Mouse (Mus musculus): Measurements from ENCODE around the gene Zfp609. TPM values are rescaled to one million over a fixed set of nuclear protein-coding genes. Genes with fewer than 3 reads are reported as not detected.

Gene Zfp609
- polyA plus RNA-seq, 1 experiment from 2014 or later = 8.0 TPM

DNA sequence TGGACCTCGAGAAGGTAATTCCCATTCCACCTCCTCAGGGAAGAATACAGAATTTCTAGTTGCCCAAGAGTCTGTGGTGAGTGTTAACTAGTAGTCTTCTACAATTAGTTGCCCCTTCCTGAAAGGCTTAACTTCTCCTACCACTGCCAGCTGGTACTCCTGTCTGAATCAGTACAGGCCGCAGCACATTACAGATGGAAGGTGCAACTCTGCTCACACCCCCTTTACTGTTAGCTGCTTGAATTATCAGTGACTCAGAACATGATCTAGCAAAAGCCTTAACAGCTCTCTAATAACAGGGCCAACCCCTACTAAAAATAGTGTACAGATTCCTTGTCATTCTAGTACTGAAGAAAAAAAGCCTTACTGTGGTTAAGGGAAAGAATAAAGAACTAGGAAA, 31.7 kb downstream of the Zfp609 start:
- no peak overlapping the region for H3K9ac ChIP-seq
- no peaks in the 10 kb centered on the region for H3K27me3 ChIP-seq (ENCODE audit: control insufficient read depth, insufficient read depth, low read length)
- H3K4me3 ChIP-seq (replicated peaks; ENCODE audit: low read length) = no peak overlapping the region
- peaks cover 13% of the 10 kb centered on the region for H3K36me3 ChIP-seq (replicated peaks; ENCODE audit: control insufficient read depth, insufficient read depth)
- 90% methylated on average over 2 of the region's 2 CpGs for WGBS
- DNase-seq (ENCODE audit: low spot score) (no peak), ATAC-seq (ENCODE audit: low FRiP score) (no peak)
- no peak overlapping the region for H3K27ac ChIP-seq
- no peaks in the 10 kb centered on the region for H3K9me3 ChIP-seq (ENCODE audit: control insufficient read depth, low read length)
- H3K4me1 ChIP-seq (replicated peaks; ENCODE audit: control insufficient read depth, insufficient read depth, low read length) = peaks cover 49% of the 10 kb centered on the region
- no peak overlapping the region for H3K4me2 ChIP-seq (replicated peaks)

DNA sequence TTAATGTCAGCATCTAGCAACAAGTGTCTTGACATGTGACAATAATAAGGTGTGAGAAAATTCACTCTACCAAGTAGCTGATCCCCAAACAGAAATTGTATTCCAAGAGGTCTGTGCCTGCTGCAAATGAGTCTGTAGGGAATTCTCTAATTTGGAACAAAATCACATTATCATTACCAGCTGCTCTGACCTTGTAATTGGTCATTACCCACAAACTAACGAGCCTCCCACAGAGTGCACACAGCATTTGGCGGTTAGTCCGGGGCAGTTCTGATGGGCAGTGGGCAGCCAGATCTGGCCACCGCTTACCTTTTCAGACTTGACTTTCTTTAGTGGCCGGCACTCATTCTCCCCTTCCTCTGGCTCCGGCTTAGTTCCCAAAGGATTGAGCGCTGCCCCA, 33.1 kb downstream of the Zfp609 start:
- no peak for DNase-seq (ENCODE audit: low spot score)
- H3K4me1 ChIP-seq (replicated peaks; ENCODE audit: control insufficient read depth, insufficient read depth, low read length) = peaks cover 57% of the 10 kb centered on the region
- no peak overlapping the region for H3K4me3 ChIP-seq (replicated peaks; ENCODE audit: low read length)
- H3K27me3 ChIP-seq (ENCODE audit: control insufficient read depth, insufficient read depth, low read length) = no peaks in the 10 kb centered on the region
- H3K36me3 ChIP-seq (replicated peaks; ENCODE audit: control insufficient read depth, insufficient read depth) = peaks cover 13% of the 10 kb centered on the region
- no peaks in the 10 kb centered on the region for H3K9me3 ChIP-seq (ENCODE audit: control insufficient read depth, low read length)
- no peak overlapping the region for H3K27ac ChIP-seq
- no peak overlapping the region for H3K4me2 ChIP-seq (replicated peaks)
- WGBS = 66% methylated on average over 7 of the region's 7 CpGs
- H3K9ac ChIP-seq = no peak overlapping the region
- no peak for ATAC-seq (ENCODE audit: low FRiP score)

DNA sequence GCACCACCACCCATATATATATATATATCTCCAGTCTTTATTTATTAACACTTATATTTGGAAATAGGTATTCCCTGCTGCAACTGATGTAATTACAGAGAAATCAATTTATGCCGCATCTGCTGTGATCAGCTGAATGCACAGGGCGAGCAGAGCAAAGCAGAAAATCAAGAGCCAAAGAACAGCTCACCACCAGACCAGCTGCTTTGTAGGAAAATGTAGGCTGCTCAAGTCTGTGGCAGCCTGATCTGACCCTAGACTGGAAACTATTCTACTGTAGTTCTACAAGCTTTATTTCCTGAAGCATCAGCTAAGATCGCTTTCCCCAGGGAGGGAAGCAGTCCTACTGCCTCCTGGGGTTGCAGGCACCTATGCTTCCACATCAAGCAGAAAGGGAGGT, 33.9 kb downstream of the Zfp609 start:
- H3K27ac ChIP-seq = peak overlapping the region; percentile 73
- H3K9me3 ChIP-seq (ENCODE audit: control insufficient read depth, low read length) = no peaks in the 10 kb centered on the region
- H3K4me2 ChIP-seq (replicated peaks) = no peak overlapping the region
- WGBS = 64% methylated on average over 3 of the region's 3 CpGs
- no peak overlapping the region for H3K4me3 ChIP-seq (replicated peaks; ENCODE audit: low read length)
- no peaks in the 10 kb centered on the region for H3K27me3 ChIP-seq (ENCODE audit: control insufficient read depth, insufficient read depth, low read length)
- H3K9ac ChIP-seq = no peak overlapping the region
- no peak for ATAC-seq (ENCODE audit: low FRiP score)
- H3K36me3 ChIP-seq (replicated peaks; ENCODE audit: control insufficient read depth, insufficient read depth) = peaks cover 13% of the 10 kb centered on the region
- H3K4me1 ChIP-seq (replicated peaks; ENCODE audit: control insufficient read depth, insufficient read depth, low read length) = peaks cover 58% of the 10 kb centered on the region
- no peak for DNase-seq (ENCODE audit: low spot score)

DNA sequence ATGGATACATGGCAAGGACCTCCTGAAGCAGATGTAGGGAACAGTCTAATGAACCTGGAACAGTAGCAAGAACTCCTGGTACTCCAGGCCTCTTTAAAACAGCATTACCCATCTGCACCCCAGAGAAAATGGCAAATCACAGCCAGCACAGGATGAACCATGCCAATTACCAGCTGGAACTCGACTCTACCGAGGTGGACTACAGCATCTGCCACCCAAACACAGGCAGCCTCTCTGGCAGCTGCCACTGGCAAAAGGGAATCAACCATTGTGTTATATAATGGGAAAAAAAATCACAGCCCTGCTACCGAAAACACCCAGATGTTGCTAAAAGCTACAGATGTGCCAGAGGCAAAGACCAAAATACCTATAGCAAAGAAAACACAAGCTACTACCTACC, 34.3 kb downstream of the Zfp609 start:
- no peak overlapping the region for H3K9ac ChIP-seq
- no peaks in the 10 kb centered on the region for H3K27me3 ChIP-seq (ENCODE audit: control insufficient read depth, insufficient read depth, low read length)
- no peak for ATAC-seq (ENCODE audit: low FRiP score)
- H3K4me2 ChIP-seq (replicated peaks) = no peak overlapping the region
- WGBS = 46% methylated on average over 3 of the region's 3 CpGs
- H3K36me3 ChIP-seq (replicated peaks; ENCODE audit: control insufficient read depth, insufficient read depth) = peaks cover 13% of the 10 kb centered on the region
- no peak overlapping the region for H3K4me3 ChIP-seq (replicated peaks; ENCODE audit: low read length)
- H3K27ac ChIP-seq = peak overlapping the region; percentile 73
- DNase-seq (ENCODE audit: low spot score) = no peak
- peaks cover 63% of the 10 kb centered on the region for H3K4me1 ChIP-seq (replicated peaks; ENCODE audit: control insufficient read depth, insufficient read depth, low read length)
- no peaks in the 10 kb centered on the region for H3K9me3 ChIP-seq (ENCODE audit: control insufficient read depth, low read length)

DNA sequence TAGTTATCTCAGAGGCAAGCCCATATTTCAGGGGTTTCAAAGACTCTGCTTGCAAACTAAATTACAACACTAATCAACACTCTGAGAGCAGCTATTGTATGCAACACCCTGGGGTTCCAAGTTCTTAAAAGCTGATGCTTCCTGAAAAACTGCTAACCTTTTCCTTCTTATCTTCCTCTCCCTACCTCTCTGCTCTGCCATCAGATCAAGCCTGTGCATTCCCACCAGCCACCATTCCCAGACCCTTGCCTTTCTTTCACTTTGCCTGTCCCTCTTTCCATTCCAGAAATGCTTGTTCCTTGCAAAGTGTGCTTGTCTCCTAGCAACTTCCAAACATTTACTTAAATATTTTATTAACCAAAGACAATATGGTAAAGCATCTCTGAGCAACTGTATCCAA, 35.5 kb downstream of the Zfp609 start:
- DNase-seq (ENCODE audit: low spot score) = no peak
- Histone ChIP-seq H3K9me3 (ENCODE audit: control insufficient read depth, low read length) (no peaks in the 10 kb centered on the region), H3K27ac (no peak overlapping the region), H3K4me3 (replicated peaks; ENCODE audit: low read length) (no peak overlapping the region), H3K27me3 (ENCODE audit: control insufficient read depth, insufficient read depth, low read length) (no peaks in the 10 kb centered on the region), H3K9ac (no peak overlapping the region), H3K36me3 (replicated peaks; ENCODE audit: control insufficient read depth, insufficient read depth) (peaks cover 13% of the 10 kb centered on the region), H3K4me1 (replicated peaks; ENCODE audit: control insufficient read depth, insufficient read depth, low read length) (peaks cover 75% of the 10 kb centered on the region), H3K4me2 (replicated peaks) (no peak overlapping the region)
- ATAC-seq (ENCODE audit: low FRiP score) = no peak

DNA sequence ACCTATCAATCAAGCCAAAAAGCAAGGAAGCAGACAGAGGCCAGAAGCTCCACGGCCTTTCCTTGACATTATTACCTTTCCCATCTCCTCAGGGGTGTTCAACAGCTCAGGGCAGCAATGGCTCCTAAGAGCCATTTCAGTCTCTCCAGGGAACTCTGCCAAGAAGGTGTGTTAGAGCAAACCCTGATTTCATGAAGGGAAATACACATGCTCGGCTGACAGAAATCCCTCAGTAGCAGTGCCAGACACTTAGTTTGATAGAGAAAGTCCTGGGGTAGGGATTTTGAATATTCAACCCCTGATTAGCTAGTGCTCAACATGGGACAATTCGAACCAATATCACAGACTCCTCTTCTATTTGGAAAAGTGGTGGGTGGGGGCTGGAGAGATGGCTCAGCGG, 36.3 kb downstream of the Zfp609 start:
- Histone ChIP-seq H3K27ac (peak overlapping the region; percentile 21; the same call in 1 of the 2 replicates), H3K27me3 (ENCODE audit: control insufficient read depth, insufficient read depth, low read length) (no peaks in the 10 kb centered on the region), H3K9ac (no peak overlapping the region), H3K4me2 (replicated peaks) (no peak overlapping the region), H3K4me1 (replicated peaks; ENCODE audit: control insufficient read depth, insufficient read depth, low read length) (peaks cover 81% of the 10 kb centered on the region), H3K9me3 (ENCODE audit: control insufficient read depth, low read length) (no peaks in the 10 kb centered on the region), H3K4me3 (replicated peaks; ENCODE audit: low read length) (no peak overlapping the region), H3K36me3 (replicated peaks; ENCODE audit: control insufficient read depth, insufficient read depth) (peaks cover 13% of the 10 kb centered on the region)
- 78% methylated on average over 4 of the region's 4 CpGs for WGBS
- DNase-seq (ENCODE audit: low spot score) = no peak
- no peak for ATAC-seq (ENCODE audit: low FRiP score)

DNA sequence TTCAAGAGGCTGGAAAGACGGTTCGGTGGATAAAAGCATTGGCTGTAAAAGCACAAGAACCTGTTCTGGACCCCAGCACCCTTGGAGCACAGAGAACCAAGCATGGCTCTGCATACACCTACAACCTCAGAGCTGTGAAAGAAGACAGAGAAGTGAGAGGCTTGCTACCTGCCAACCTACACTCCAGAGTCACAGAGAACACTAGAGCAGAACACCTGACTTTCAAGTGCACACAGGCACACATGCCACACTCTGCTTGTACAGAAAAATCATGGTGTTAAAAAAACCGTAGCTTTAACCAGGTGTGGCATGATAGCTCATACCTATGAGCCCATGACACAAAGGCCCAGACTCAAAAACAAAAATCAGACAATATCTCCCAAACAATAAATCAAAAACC, 37.6 kb downstream of the Zfp609 start:
- DNase-seq (ENCODE audit: low spot score) = no peak
- Histone ChIP-seq H3K36me3 (replicated peaks; ENCODE audit: control insufficient read depth, insufficient read depth) (peaks cover 11% of the 10 kb centered on the region), H3K4me2 (replicated peaks) (no peak overlapping the region), H3K27ac (no peak overlapping the region), H3K4me1 (replicated peaks; ENCODE audit: control insufficient read depth, insufficient read depth, low read length) (peaks cover 74% of the 10 kb centered on the region), H3K9ac (no peak overlapping the region), H3K4me3 (replicated peaks; ENCODE audit: low read length) (no peak overlapping the region), H3K27me3 (ENCODE audit: control insufficient read depth, insufficient read depth, low read length) (no peaks in the 10 kb centered on the region), H3K9me3 (ENCODE audit: control insufficient read depth, low read length) (no peaks in the 10 kb centered on the region)
- no peak for ATAC-seq (ENCODE audit: low FRiP score)
- WGBS = 95% methylated on average over 3 of the region's 3 CpGs

DNA sequence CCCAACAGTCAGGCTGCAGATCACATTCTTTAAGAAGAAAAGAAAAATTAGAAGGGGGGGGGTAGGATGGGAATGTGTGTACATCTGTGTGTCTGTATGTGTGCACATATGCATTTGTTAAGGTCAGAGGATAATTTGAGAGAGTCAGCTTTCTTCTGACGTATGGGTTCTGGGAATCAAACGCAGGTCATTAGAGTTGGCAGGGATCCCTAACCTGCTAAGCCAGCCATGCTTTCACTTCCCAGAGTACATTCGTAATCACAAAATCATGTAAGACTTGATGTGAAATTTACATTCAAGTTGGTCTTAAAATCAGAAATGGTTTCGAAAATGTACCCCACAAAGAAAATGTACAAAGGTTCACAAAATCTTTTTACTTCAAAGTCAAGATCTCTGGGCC, 38.8 kb downstream of the Zfp609 start:
- 70% methylated on average over 4 of the region's 4 CpGs for WGBS
- Histone ChIP-seq H3K4me3 (replicated peaks; ENCODE audit: low read length) (no peak overlapping the region), H3K27ac (no peak overlapping the region; the same call in 1 of the 2 replicates), H3K9me3 (ENCODE audit: control insufficient read depth, low read length) (no peaks in the 10 kb centered on the region), H3K4me2 (replicated peaks) (no peak overlapping the region), H3K4me1 (replicated peaks; ENCODE audit: control insufficient read depth, insufficient read depth, low read length) (peaks cover 69% of the 10 kb centered on the region), H3K36me3 (replicated peaks; ENCODE audit: control insufficient read depth, insufficient read depth) (no peaks in the 10 kb centered on the region), H3K27me3 (ENCODE audit: control insufficient read depth, insufficient read depth, low read length) (no peaks in the 10 kb centered on the region), H3K9ac (no peak overlapping the region)
- DNase-seq (ENCODE audit: low spot score) (no peak), ATAC-seq (ENCODE audit: low FRiP score) (no peak)

DNA sequence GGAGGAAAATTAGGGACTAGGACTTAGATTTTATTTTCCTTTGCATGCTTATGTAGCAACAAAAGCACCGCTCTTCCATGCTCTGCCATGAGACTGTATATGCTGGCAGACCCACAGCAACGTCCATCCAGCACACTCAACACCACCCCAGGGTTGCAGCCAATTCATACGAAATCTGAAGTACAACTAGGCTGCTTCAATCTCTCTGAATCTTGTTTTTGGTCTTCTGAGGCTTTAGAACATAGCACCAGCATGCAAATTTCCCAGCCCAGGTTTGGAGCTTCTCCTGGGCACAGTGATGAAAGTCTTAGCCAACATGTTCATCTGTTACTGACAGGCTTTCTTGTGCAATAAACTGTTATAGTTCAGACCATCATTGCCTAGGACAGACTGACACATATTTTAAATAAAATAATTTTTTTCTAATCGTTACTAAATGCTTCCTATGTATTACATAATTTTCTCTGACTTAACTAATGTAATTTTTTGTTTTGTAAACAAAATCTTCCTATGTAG, 39.5 kb downstream of the Zfp609 start:
- WGBS = 62% methylated on average over 4 of the region's 4 CpGs
- H3K4me2 ChIP-seq (replicated peaks) = peak overlapping the region; percentile 10; the same call in 1 of the 2 replicates
- ATAC-seq (ENCODE audit: low FRiP score) = no peak; the same call in 1 of the 2 replicates

More for the DNA sequence above, 39.5 kb downstream of the Zfp609 start:
- Histone ChIP-seq H3K9me3 (ENCODE audit: control insufficient read depth, low read length) (no peaks in the 10 kb centered on the region), H3K9ac (peak overlapping the region; percentile 20; the same call in 1 of the 2 replicates), H3K27me3 (ENCODE audit: control insufficient read depth, insufficient read depth, low read length) (no peaks in the 10 kb centered on the region), H3K27ac (peak overlapping the region; percentile 84), H3K4me3 (replicated peaks; ENCODE audit: low read length) (no peak overlapping the region), H3K36me3 (replicated peaks; ENCODE audit: control insufficient read depth, insufficient read depth) (no peaks in the 10 kb centered on the region), H3K4me1 (replicated peaks; ENCODE audit: control insufficient read depth, insufficient read depth, low read length) (peaks cover 62% of the 10 kb centered on the region)
- DNase-seq (ENCODE audit: low spot score) = no peak
